Mouse (Mus musculus): ENCODE results near the gene Ndn.

Ndn gene

GRCm38 (mm10) chr7:62346269-62346668 lies at the start of gene Ndn:
Ndn (plus strand) TSS chr7:62346569.
- DNase-seq (ENCODE audit: low spot score in 2 of 2), result no peak

GRCm38 (mm10) chr7:62302451-62302850 lies 43.9 kb upstream of the Ndn start:
- no peak for DNase-seq (ENCODE audit: low spot score in 2 of 2)

- peak in 1 of 2 experiments; percentile 5 for DNase-seq (ENCODE audit: low spot score in 2 of 2)
These were observed 39.3 kb upstream of the Ndn start for GRCm38 (mm10) chr7:62306896-62307614.

- DNase-seq (ENCODE audit: low spot score in 2 of 2), result no peak
These were observed 29.6 kb upstream of the Ndn start for GRCm38 (mm10) chr7:62316793-62317192.

- no peak for DNase-seq (ENCODE audit: low spot score in 2 of 2)
These were observed 958 bp upstream of the Ndn start for GRCm38 (mm10) chr7:62345411-62345810.

GRCm38 (mm10) chr7:62348106-62348803 lies 1.9 kb downstream of the Ndn start:
- DNase-seq (ENCODE audit: low spot score in 2 of 2), result peak; percentile 56 to 76

GRCm38 (mm10) chr7:62348804-62349190 lies 2.4 kb downstream of the Ndn start:
- DNase-seq (ENCODE audit: low spot score in 2 of 2), result peak in 1 of 2 experiments; percentile 7

- DNase-seq (ENCODE audit: low spot score in 2 of 2), result peak in 1 of 2 experiments; percentile 5
These were observed 4.9 kb downstream of the Ndn start for GRCm38 (mm10) chr7:62351266-62351665.

- DNase-seq (ENCODE audit: low spot score in 2 of 2), result no peak
These were observed 18.8 kb downstream of the Ndn start for GRCm38 (mm10) chr7:62365039-62365636.

GRCm38 (mm10) chr7:62366730-62367129 lies 20.4 kb downstream of the Ndn start:
- DNase-seq (ENCODE audit: low spot score in 2 of 2), result no peak

GRCm38 (mm10) chr7:62375658-62376057 lies 29.3 kb downstream of the Ndn start:
- no peak for DNase-seq (ENCODE audit: low spot score in 2 of 2)

GRCm38 (mm10) chr7:62376510-62377304 lies 30.3 kb downstream of the Ndn start, which contains the start of gene Magel2:
Magel2 (plus strand) TSS chr7:62377010.
- DNase-seq (ENCODE audit: low spot score in 2 of 2), result no peak

GRCm38 (mm10) chr7:62377313-62377712 lies 30.9 kb downstream of the Ndn start:
- no peak for DNase-seq (ENCODE audit: low spot score in 2 of 2)

GRCm38 (mm10) chr7:62378529-62378928 lies 32.2 kb downstream of the Ndn start:
- no peak for DNase-seq (ENCODE audit: low spot score in 2 of 2)

GRCm38 (mm10) chr7:62382391-62382790 lies 36.0 kb downstream of the Ndn start:
- DNase-seq (ENCODE audit: low spot score in 2 of 2), result no peak

GRCm38 (mm10) chr7:62388291-62388690 lies 41.9 kb downstream of the Ndn start:
- no peak for DNase-seq (ENCODE audit: low spot score in 2 of 2)

GRCm38 (mm10) chr7:62392202-62392601 lies 45.8 kb downstream of the Ndn start:
- no peak for DNase-seq (ENCODE audit: low spot score in 2 of 2)
